Mouse (Mus musculus) brain, embryonic 14.5 days (tissue): ENCODE results near the gene Tmem107.

ENCODE experiments used
- CTCF ChIP-seq: fragments of 200-500 bp; IDR thresholded peaks from 2 replicates; pipeline ENCODE4 v1.5.1; 2012; ENCODE audit warnings: inconsistent platforms, mild to moderate bottlenecking, moderate library complexity, borderline replicate concordance; ENCODE audit not compliant: insufficient read depth, insufficient read length; ENCODE audit errors: extremely low read depth
- POLR2A ChIP-seq: fragments of 200-500 bp; IDR thresholded peaks from 2 replicates; pipeline ENCODE4 v1.6.1; 2012; ENCODE audit warnings: mild to moderate bottlenecking, inconsistent platforms, borderline replicate concordance; ENCODE audit not compliant: poor library complexity, insufficient read depth, insufficient read length, severe bottlenecking; ENCODE audit errors: extremely low read depth

DNA sequence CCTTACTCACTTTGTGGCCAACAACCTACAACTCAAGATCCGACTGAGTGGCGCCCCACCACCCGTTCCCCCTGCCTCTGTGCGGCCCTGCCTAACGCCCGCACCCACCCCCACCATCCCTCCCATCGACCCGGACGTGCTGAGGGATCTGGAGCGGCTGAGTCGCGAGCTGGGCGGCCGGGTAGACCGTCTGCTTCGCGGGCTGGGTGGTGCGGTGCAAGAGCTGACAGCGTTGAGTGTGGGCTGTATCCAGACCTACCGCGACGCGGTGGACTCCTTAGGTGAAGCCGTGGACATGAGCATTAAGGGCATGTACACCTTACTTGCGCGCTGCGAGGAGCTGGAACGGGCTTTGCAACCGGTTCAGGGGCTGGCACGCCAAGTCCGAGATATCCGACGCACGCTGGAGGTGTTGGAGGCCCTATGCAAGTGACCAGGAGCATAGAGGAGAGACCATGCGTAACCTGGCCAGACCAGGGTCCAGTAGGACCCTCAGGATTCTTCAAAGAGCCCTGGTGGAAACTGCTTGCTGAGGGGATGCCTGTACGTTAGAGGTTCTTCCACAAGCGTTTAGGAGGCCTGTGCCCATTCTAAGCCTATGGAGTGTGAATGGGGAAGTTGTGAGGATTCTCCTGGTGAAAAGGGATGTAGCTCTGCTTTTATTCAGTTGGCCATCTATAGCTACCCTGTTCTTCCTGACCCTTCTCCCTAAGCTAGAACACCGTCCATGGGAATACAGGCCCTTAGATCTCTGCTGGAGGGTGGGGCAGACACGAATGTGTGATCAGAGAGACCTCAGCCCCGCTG is 10.0 kb upstream of the Tmem107 start:
- TF ChIP-seq CTCF (no peak), POLR2A (no peak)
